Mouse (Mus musculus) MEL (cell line): ENCODE data around the gene Pqlc2. TPM values are rescaled to one million over a fixed set of nuclear protein-coding genes. Genes with fewer than 3 reads are reported as not detected.
A peak's percentile ranks its signal among the peaks of the same experiment; 100 is the strongest.

Experiments
- DNase-seq: peaks from one replicate; pipeline ENCODE4 v3.0.0; 2011; ENCODE audit warnings: low read depth, low spot score
- H3K27ac ChIP-seq: 2 replicates; pipeline ENCODE4 v1.5.1; 2012; ENCODE audit warnings: low read depth, mild to moderate bottlenecking, control low read depth, low read length, moderate library complexity; ENCODE audit not compliant: control insufficient read depth
- H3K27me3 ChIP-seq, 2 experiments: fragments of 150-350 bp in 1 of 2; sonication (generic) in 1 of 2; 2 replicates each; pipeline ENCODE4 v1.6.1; 2012; ENCODE audit warnings: low read length in 2 of 2, mild to moderate bottlenecking in 2 of 2, improper control_type of control experiment in 1 of 2, moderate library complexity in 1 of 2; ENCODE audit not compliant: insufficient read depth in 2 of 2, control insufficient read depth in 1 of 2
- H3K36me3 ChIP-seq, 2 experiments: 2 replicates each; pipeline ENCODE4 v1.6.1; 2012 to 2014; ENCODE audit warnings: low read length in 2 of 2, improper control_type of control experiment in 1 of 2, inconsistent platforms in 1 of 2, mild to moderate bottlenecking in 1 of 2; ENCODE audit not compliant: insufficient read depth in 2 of 2, control insufficient read depth in 1 of 2
- H3K4me1 ChIP-seq, 2 experiments: fragments of 150-350 bp in 1 of 2; sonication (generic) in 1 of 2; 2 replicates each; pipeline ENCODE4 v1.6.1; 2012; ENCODE audit warnings: low read length in 2 of 2, improper control_type of control experiment in 1 of 2, mild to moderate bottlenecking in 1 of 2; ENCODE audit not compliant: insufficient read depth in 2 of 2, control insufficient read depth in 1 of 2
- H3K4me3 ChIP-seq, 2 experiments: fragments of 150-350 bp in 1 of 2; sonication (generic) in 1 of 2; 2 replicates each; pipeline ENCODE4 v1.5.1; 2012; ENCODE audit warnings: low read depth in 2 of 2, low read length in 2 of 2, mild to moderate bottlenecking in 2 of 2, moderate library complexity in 2 of 2, control low read depth in 1 of 2, improper control_type of control experiment in 1 of 2; ENCODE audit not compliant: control insufficient read depth in 1 of 2, insufficient read depth in 1 of 2
- H3K79me2 ChIP-seq: 2 replicates; pipeline ENCODE4 v1.6.1; 2012; ENCODE audit warnings: mild to moderate bottlenecking, low read length, moderate library complexity; ENCODE audit not compliant: control insufficient read depth, poor library complexity, insufficient read depth
- H3K9ac ChIP-seq: 2 replicates; pipeline ENCODE4 v1.6.1; 2012; ENCODE audit warnings: low read depth, mild to moderate bottlenecking, control low read depth, low read length, moderate library complexity; ENCODE audit not compliant: control insufficient read depth, poor library complexity, severe bottlenecking
- H3K9me3 ChIP-seq: fragments of 150-350 bp; sonication (generic); replicated peaks from 2 replicates; pipeline ENCODE4 v1.6.1; 2012; ENCODE audit warnings: mild to moderate bottlenecking, low read length, improper control_type of control experiment, moderate library complexity; ENCODE audit not compliant: insufficient read depth
- BHLHE40 ChIP-seq: IDR thresholded peaks from 2 replicates; pipeline ENCODE4 v1.6.1; 2012; ENCODE audit warnings: low read depth, mild to moderate bottlenecking, inconsistent platforms, low read length, improper control_type of control experiment, borderline replicate concordance
- CHD1 ChIP-seq: IDR thresholded peaks from 2 replicates; pipeline ENCODE4 v1.6.1; 2012; ENCODE audit warnings: low read depth, mild to moderate bottlenecking, inconsistent platforms, low read length, improper control_type of control experiment
- CHD2 ChIP-seq: IDR thresholded peaks from 2 replicates; pipeline ENCODE4 v1.6.1; 2011; ENCODE audit warnings: low read length, improper control_type of control experiment
- CTCF ChIP-seq, 3 experiments: IDR thresholded peaks in 2 of 3; conservative IDR thresholded peaks in 1 of 3; 2 replicates each; pipeline ENCODE4 v1.5.1; 2011 to 2012; ENCODE audit warnings: low read length in 3 of 3, low read depth in 2 of 3, mild to moderate bottlenecking in 2 of 3, improper control_type of control experiment in 1 of 3, inconsistent platforms in 1 of 3, mixed read lengths in 1 of 3, moderate library complexity in 1 of 3; ENCODE audit not compliant: control insufficient read depth in 1 of 3, insufficient read depth in 1 of 3, poor library complexity in 1 of 3, severe bottlenecking in 1 of 3
- E2F4 ChIP-seq: IDR thresholded peaks from 2 replicates; pipeline ENCODE4 v1.6.1; 2011; ENCODE audit warnings: low read depth, low read length, improper control_type of control experiment, borderline replicate concordance
- ELF1 ChIP-seq: IDR thresholded peaks from 2 replicates; pipeline ENCODE4 v1.6.1; 2014; ENCODE audit warnings: low read depth, mild to moderate bottlenecking, inconsistent platforms, low read length, improper control_type of control experiment, moderate library complexity
- EP300 ChIP-seq, 2 experiments: IDR thresholded peaks; 2 replicates each; pipeline ENCODE4 v1.6.1; 2011; ENCODE audit warnings: improper control_type of control experiment in 2 of 2, low read length in 2 of 2, low read depth in 1 of 2, mild to moderate bottlenecking in 1 of 2
- ETS1 ChIP-seq: IDR thresholded peaks from 2 replicates; pipeline ENCODE4 v1.6.1; 2012; ENCODE audit warnings: low read depth, mild to moderate bottlenecking, inconsistent platforms, low read length, improper control_type of control experiment, moderate library complexity
- GABPA ChIP-seq: IDR thresholded peaks from 2 replicates; pipeline ENCODE4 v1.6.1; 2012; ENCODE audit warnings: low read depth, mild to moderate bottlenecking, inconsistent platforms, low read length, improper control_type of control experiment, moderate library complexity
- GATA1 ChIP-seq: IDR thresholded peaks from 2 replicates; pipeline ENCODE4 v1.6.1; 2011; ENCODE audit warnings: low read depth, low read length, improper control_type of control experiment
- HCFC1 ChIP-seq: IDR thresholded peaks from 2 replicates; pipeline ENCODE4 v1.6.1; 2012; ENCODE audit warnings: low read depth, mild to moderate bottlenecking, inconsistent platforms, low read length, improper control_type of control experiment, moderate library complexity
- JUND ChIP-seq: IDR thresholded peaks from 2 replicates; pipeline ENCODE4 v1.6.1; 2011; ENCODE audit warnings: low read depth, mild to moderate bottlenecking, improper control_type of control experiment, low read length
- KAT2A ChIP-seq: conservative IDR thresholded peaks from 2 replicates; pipeline ENCODE4 v1.6.1; 2012; ENCODE audit warnings: low read depth, low read length, improper control_type of control experiment, inconsistent platforms
- MAFK ChIP-seq: IDR thresholded peaks from 2 replicates; pipeline ENCODE4 v1.6.1; 2011; ENCODE audit warnings: low read depth, mild to moderate bottlenecking, low read length, improper control_type of control experiment, borderline replicate concordance
- MAX ChIP-seq: IDR thresholded peaks from 2 replicates; pipeline ENCODE4 v1.6.1; 2011; ENCODE audit warnings: low read length, improper control_type of control experiment
- MAZ ChIP-seq: IDR thresholded peaks from 2 replicates; pipeline ENCODE4 v1.6.1; 2012; ENCODE audit warnings: low read depth, mild to moderate bottlenecking, inconsistent platforms, low read length, improper control_type of control experiment
- MEF2A ChIP-seq: IDR thresholded peaks from 2 replicates; pipeline ENCODE4 v1.6.1; 2014; ENCODE audit warnings: low read depth, mild to moderate bottlenecking, inconsistent platforms, low read length, improper control_type of control experiment; ENCODE audit not compliant: poor library complexity, insufficient replicate concordance, severe bottlenecking; ENCODE audit errors: extremely low read depth
- MXI1 ChIP-seq: IDR thresholded peaks from 2 replicates; pipeline ENCODE4 v1.6.1; 2011; ENCODE audit warnings: mild to moderate bottlenecking, low read depth, low read length, improper control_type of control experiment
- MYB ChIP-seq: IDR thresholded peaks from 2 replicates; pipeline ENCODE4 v1.6.1; 2011; ENCODE audit warnings: mild to moderate bottlenecking, low read depth, low read length, improper control_type of control experiment
- NELFE ChIP-seq: IDR thresholded peaks from 2 replicates; pipeline ENCODE4 v1.6.1; 2011; ENCODE audit warnings: low read depth, low read length, improper control_type of control experiment
- NRF1 ChIP-seq: IDR thresholded peaks from 2 replicates; pipeline ENCODE4 v1.6.1; 2014; ENCODE audit warnings: low read depth, mild to moderate bottlenecking, inconsistent platforms, low read length, improper control_type of control experiment, moderate library complexity; ENCODE audit not compliant: poor library complexity, insufficient read depth, severe bottlenecking
- POLR2A ChIP-seq, 2 experiments: IDR thresholded peaks; 2 replicates each; pipeline ENCODE4 v1.6.1; 2011 to 2012; ENCODE audit warnings: low read length in 2 of 2, mild to moderate bottlenecking in 2 of 2, control low read depth in 1 of 2, improper control_type of control experiment in 1 of 2, low read depth in 1 of 2, moderate library complexity in 1 of 2; ENCODE audit not compliant: control insufficient read depth in 1 of 2, insufficient read depth in 1 of 2, poor library complexity in 1 of 2
- POLR2AphosphoS2 ChIP-seq: IDR thresholded peaks from 2 replicates; pipeline ENCODE4 v1.6.1; 2011; ENCODE audit warnings: low read length, improper control_type of control experiment
- POLR2AphosphoS5 ChIP-seq: IDR thresholded peaks from 2 replicates; pipeline ENCODE4 v1.6.1; 2012; ENCODE audit warnings: low read depth, borderline replicate concordance, mild to moderate bottlenecking, inconsistent platforms, low read length, moderate library complexity, mixed read lengths
- RAD21 ChIP-seq: IDR thresholded peaks from 2 replicates; pipeline ENCODE4 v1.6.1; 2011; ENCODE audit warnings: mild to moderate bottlenecking, low read depth, low read length, improper control_type of control experiment
- RCOR1 ChIP-seq: IDR thresholded peaks from 2 replicates; pipeline ENCODE4 v1.6.1; 2012; ENCODE audit warnings: low read depth, mild to moderate bottlenecking, inconsistent platforms, low read length, improper control_type of control experiment
- SIN3A ChIP-seq: IDR thresholded peaks from 2 replicates; pipeline ENCODE4 v1.6.1; 2012; ENCODE audit warnings: low read length, improper control_type of control experiment, inconsistent platforms
- SMC3 ChIP-seq: IDR thresholded peaks from 2 replicates; pipeline ENCODE4 v1.6.1; 2011; ENCODE audit warnings: low read depth, low read length, improper control_type of control experiment
- TAL1 ChIP-seq: IDR thresholded peaks from 2 replicates; pipeline ENCODE4 v1.6.1; 2012; ENCODE audit warnings: mild to moderate bottlenecking, inconsistent platforms, low read length, moderate library complexity, mixed read lengths
- TBP ChIP-seq: IDR thresholded peaks from 2 replicates; pipeline ENCODE4 v1.8.0; 2011; ENCODE audit warnings: low read depth, low read length, improper control_type of control experiment
- TCF12 ChIP-seq: IDR thresholded peaks from 2 replicates; pipeline ENCODE4 v1.6.1; 2014; ENCODE audit warnings: low read depth, mild to moderate bottlenecking, inconsistent platforms, low read length, improper control_type of control experiment, moderate library complexity
- UBTF ChIP-seq: IDR thresholded peaks from 2 replicates; pipeline ENCODE4 v1.6.1; 2012; ENCODE audit warnings: low read depth, mild to moderate bottlenecking, inconsistent platforms, low read length, improper control_type of control experiment, moderate library complexity, borderline replicate concordance; ENCODE audit not compliant: insufficient read depth
- USF1 ChIP-seq: IDR thresholded peaks from 2 replicates; pipeline ENCODE4 v1.6.1; 2014; ENCODE audit warnings: low read depth, mild to moderate bottlenecking, inconsistent platforms, low read length, improper control_type of control experiment, moderate library complexity
- USF2 ChIP-seq, 2 experiments: IDR thresholded peaks; 2 replicates each; pipeline ENCODE4 v1.6.1; 2011 to 2012; ENCODE audit warnings: improper control_type of control experiment in 2 of 2, low read length in 2 of 2, borderline replicate concordance in 1 of 2, inconsistent platforms in 1 of 2, low read depth in 1 of 2, mild to moderate bottlenecking in 1 of 2; ENCODE audit not compliant: insufficient read depth in 1 of 2
- ZC3H11A ChIP-seq: IDR thresholded peaks from 2 replicates; pipeline ENCODE4 v1.6.1; 2012; ENCODE audit warnings: low read depth, mild to moderate bottlenecking, inconsistent platforms, low read length, improper control_type of control experiment
- ZKSCAN1 ChIP-seq: IDR thresholded peaks from 2 replicates; pipeline ENCODE4 v1.6.1; 2012; ENCODE audit warnings: low read depth, mild to moderate bottlenecking, inconsistent platforms, low read length, improper control_type of control experiment, moderate library complexity
- ZMIZ1 ChIP-seq: IDR thresholded peaks from 2 replicates; pipeline ENCODE4 v1.6.1; 2012; ENCODE audit warnings: low read depth, mild to moderate bottlenecking, inconsistent platforms, low read length, improper control_type of control experiment, moderate library complexity
- ZNF384 ChIP-seq: IDR thresholded peaks from 2 replicates; pipeline ENCODE4 v1.6.1; 2012; ENCODE audit warnings: low read depth, mild to moderate bottlenecking, inconsistent platforms, low read length, improper control_type of control experiment
- polyA plus RNA-seq, 2 experiments: library from polyadenylated mRNA; stranded (reverse) in 1 of 2; unstranded in 1 of 2; fragments of >175 nt in 1 of 2; fragments of >200 nt in 1 of 2; gene quantifications; 2 replicates each; pipeline versions ENCODE4 v1.2.1 to v1.2.4; 2012; ENCODE audit warnings: low replicate concordance in 2 of 2, low read depth in 1 of 2; ENCODE audit not compliant: insufficient read length in 2 of 2, insufficient read depth in 1 of 2, missing spikeins in 1 of 2
- total RNA-seq: library from RNA; depleted of rRNA; stranded (reverse); fragments of 300-350 nt; gene quantifications from 2 replicates; pipeline ENCODE4 v1.2.3, GENCODE M21; 2012

The Pqlc2 gene
- total and polyA plus RNA-seq, 3 experiments: 5.2 to 12.0 TPM; not detected in 1

DNA sequence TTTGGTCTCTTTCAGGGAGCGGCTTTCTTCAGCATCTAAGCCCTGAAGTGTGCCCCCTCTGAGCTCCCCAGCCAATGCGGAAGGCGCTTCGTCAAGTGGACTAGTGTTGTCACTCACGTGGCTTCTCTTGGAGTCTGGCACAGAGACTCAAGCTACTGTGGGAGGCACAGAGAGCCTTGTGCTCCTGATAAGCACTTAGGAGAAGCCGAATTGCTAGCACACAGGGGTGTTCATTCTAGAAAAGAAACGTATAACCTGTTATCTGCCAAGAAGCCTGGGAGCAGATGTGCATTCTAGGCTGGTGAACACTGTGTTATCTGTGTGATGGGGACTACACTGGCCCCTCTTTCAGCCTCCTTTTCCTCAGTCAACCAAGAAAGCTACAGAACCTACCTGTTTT is 25.0 kb upstream of the Pqlc2 start:
- Histone ChIP-seq H3K4me1 (peaks cover 0 to 12% of the 10 kb centered on the region in 2 experiments; a peak in 1 of 4 replicates), H3K4me3 (no peak overlapping the region), H3K27me3 (no peaks in the 10 kb centered on the region), H3K79me2 (no peaks in the 10 kb centered on the region), H3K27ac (peak overlapping the region; percentile 98), H3K9ac (peak overlapping the region; percentile 60), H3K36me3 (peaks cover 0 to 7% of the 10 kb centered on the region in 2 experiments; a peak in 2 of 4 replicates), H3K9me3 (no peaks in the 10 kb centered on the region)
- DNase-seq: peak; percentile 97
- TF ChIP-seq KAT2A (no peak), BHLHE40 (peak; percentile 95), ZNF384 (no peak; the same call in 1 of the 2 replicates), POLR2AphosphoS5 (no peak), EP300 (IDR thresholded peaks at IDR 0.05; ENCODE audit: low read depth in 1 of 2, low read length in 2 of 2) (peak; percentile 95 to 96), MAX (peak; percentile 94), CHD2 (no peak), MXI1 (peak; percentile 90), ETS1 (peak; percentile 90), RAD21 (no peak), MYB (peak; percentile 60; the same call in 1 of the 2 replicates), UBTF (no peak), SMC3 (no peak), TBP (peak; percentile 47; the same call in 1 of the 2 replicates), POLR2A (IDR thresholded peaks at IDR 0.05; ENCODE audit: control insufficient read depth in 1 of 2, insufficient read depth in 1 of 2, low read depth in 1 of 2, low read length in 2 of 2, poor library complexity in 1 of 2) (peak in 1 of 2 experiments; percentile 44; a peak in 1 of 4 replicates), RCOR1 (peak; percentile 88), E2F4 (no peak), MEF2A (no peak), MAFK (no peak), NRF1 (no peak), NELFE (no peak), USF1 (peak; percentile 84), ZMIZ1 (no peak), HCFC1 (peak; percentile 61), POLR2AphosphoS2 (peak; percentile 30; the same call in 1 of the 2 replicates), ZC3H11A (no peak), JUND (no peak), USF2 (IDR thresholded peaks at IDR 0.05; ENCODE audit: borderline replicate concordance in 1 of 2, insufficient read depth in 1 of 2, low read depth in 1 of 2, low read length in 2 of 2) (no peak), ZKSCAN1 (no peak), CHD1 (no peak), SIN3A (peak; percentile 91), ELF1 (peak; percentile 79), GATA1 (peak; percentile 95), TCF12 (peak; percentile 94), CTCF (IDR thresholded peaks at IDR 0.05 in 2 of 3, conservative IDR thresholded peaks at IDR 0.05 in 1 of 3; ENCODE audit: control insufficient read depth in 1 of 3, insufficient read depth in 1 of 3, low read depth in 2 of 3, low read length in 3 of 3, poor library complexity in 1 of 3, severe bottlenecking in 1 of 3) (no peak), TAL1 (peak; percentile 92), GABPA (no peak), MAZ (peak; percentile 72; the same call in 1 of the 2 replicates)
